Mouse (Mus musculus): ENCODE data around the gene Ube2h.

DNA sequence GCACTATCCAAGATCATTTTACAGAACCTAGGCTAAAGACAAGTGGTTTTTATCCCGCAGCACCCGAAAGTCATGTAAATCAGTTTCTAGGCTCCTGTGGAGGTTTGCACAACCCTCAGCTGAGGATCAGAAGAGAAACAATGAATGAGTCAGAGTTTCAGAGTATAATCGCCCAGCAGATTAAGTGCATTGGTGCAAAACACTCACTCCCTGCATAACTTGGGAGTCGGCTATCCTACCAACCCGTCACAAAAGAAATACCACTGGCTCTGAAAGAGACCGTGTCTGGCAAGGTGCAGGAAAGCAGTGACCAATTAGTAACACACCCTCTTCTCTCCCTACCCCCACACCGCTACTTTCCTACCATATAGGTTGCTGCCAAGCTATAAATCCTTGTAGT lies 3.4 kb downstream of the Ube2h start:
- TF ChIP-seq POLR2A (IDR thresholded peaks at IDR 0.05; ENCODE audit: insufficient read length, low read depth) = no peak
- TF ChIP-seq CEBPB (IDR thresholded peaks at IDR 0.05; ENCODE audit: insufficient read depth, poor library complexity, severe bottlenecking) = peak; percentile 60; the same call in 1 of the 2 replicates
- no peak for TF ChIP-seq USF1 (IDR thresholded peaks at IDR 0.05; ENCODE audit: low read depth)
- no peak for TF ChIP-seq TCF12 (IDR thresholded peaks at IDR 0.05; ENCODE audit: insufficient read depth, poor library complexity, severe bottlenecking)
